Mouse (Mus musculus) kidney, embryonic 15.5 days (tissue): ENCODE results near the gene Hmga1. TPM values are rescaled to one million over a fixed set of nuclear protein-coding genes. Genes with fewer than 3 reads are reported as not detected.

ENCODE experiments used
- ATAC-seq: fragments of 200-750 bp; cut with Nextera tagmentation; replicated peaks from 2 replicates; pipeline ENCODE4 v1.8.0; 2017; ENCODE audit warnings: moderate TSS enrichment; ENCODE audit not compliant: low FRiP score
- H3K27ac ChIP-seq: fragments of 300-500 bp; sonication (generic); 2 replicates; pipeline ENCODE4 v1.5.1; 2015; ENCODE audit warnings: mild to moderate bottlenecking, inconsistent platforms
- H3K27me3 ChIP-seq: fragments of 300-500 bp; sonication (generic); 2 replicates; pipeline ENCODE4 v1.6.1; 2015; ENCODE audit warnings: inconsistent platforms
- H3K36me3 ChIP-seq: fragments of 300-500 bp; sonication (generic); 2 replicates; pipeline ENCODE4 v1.6.1; 2015; ENCODE audit warnings: inconsistent platforms
- H3K4me1 ChIP-seq: fragments of 300-500 bp; sonication (generic); 2 replicates; pipeline ENCODE4 v1.6.1; 2015; ENCODE audit warnings: inconsistent platforms
- H3K4me2 ChIP-seq: fragments of 300-500 bp; sonication (generic); 2 replicates; pipeline ENCODE4 v1.6.1; 2015; ENCODE audit warnings: moderate library complexity, mild to moderate bottlenecking, inconsistent platforms
- H3K4me3 ChIP-seq: fragments of 300-500 bp; sonication (generic); replicated peaks from 2 replicates; pipeline ENCODE4 v1.5.1; 2015; ENCODE audit warnings: mild to moderate bottlenecking, inconsistent platforms
- H3K9ac ChIP-seq: fragments of 300-500 bp; sonication (generic); 2 replicates; pipeline ENCODE4 v1.6.1; 2015; ENCODE audit warnings: mild to moderate bottlenecking, inconsistent platforms
- H3K9me3 ChIP-seq: fragments of 300-500 bp; sonication (generic); replicated peaks from 2 replicates; pipeline ENCODE4 v1.6.1; 2016; ENCODE audit warnings: inconsistent platforms
- WGBS: fragments of 180-500 bp; shearing (Covaris S2); methylation state at CpG from one replicate; pipeline ENCODE4 v1.1.7; 2015; ENCODE audit warnings: mixed read lengths; 5-methylcytosine and 5-hydroxymethylcytosine counted together
- polyA plus RNA-seq: library from polyadenylated mRNA; unstranded; fragments of >200 nt; fragmentation: Nextera tagmentation; extraction: Ambion mirVana; gene quantifications from 2 replicates; pipeline ENCODE4 v1.2.1, GENCODE M21; 2015

The Hmga1 gene
- polyA plus RNA-seq, 1 experiment from 2014 or later, result 269 TPM

GRCm38 (mm10) chr17:27513279-27513915 is 42.9 kb upstream of the Hmga1 start:
- H3K27me3 ChIP-seq, result peaks cover 98% of the 10 kb centered on the region
- peaks cover 30% of the 10 kb centered on the region for H3K4me1 ChIP-seq
- H3K27ac ChIP-seq, result no peak overlapping the region
- H3K9ac ChIP-seq, result peak overlapping the region; percentile 47
- peak; percentile 9; the same call in 1 of the 2 replicates for ATAC-seq
- peak overlapping the region; percentile 100 for H3K4me2 ChIP-seq
- H3K36me3 ChIP-seq, result no peaks in the 10 kb centered on the region
- H3K9me3 ChIP-seq, result no peaks in the 10 kb centered on the region
- WGBS, result under 1% methylated on average over 64 of the region's 66 CpGs
- H3K4me3 ChIP-seq, result peak overlapping the region; percentile 60

GRCm38 (mm10) chr17:27513916-27514762 is 42.2 kb upstream of the Hmga1 start:
- Histone ChIP-seq H3K4me2 (peak overlapping the region; percentile 100), H3K36me3 (no peaks in the 10 kb centered on the region), H3K27me3 (peaks cover 98% of the 10 kb centered on the region), H3K9me3 (no peaks in the 10 kb centered on the region), H3K4me3 (peak overlapping the region; percentile 60), H3K27ac (no peak overlapping the region), H3K4me1 (peaks cover 25% of the 10 kb centered on the region), H3K9ac (no peak overlapping the region)
- 0 out of 2 replicates have a peak, but pooled peaks have one; percentile 16 for ATAC-seq
- 30% methylated on average over 27 of the region's 27 CpGs for WGBS

GRCm38 (mm10) chr17:27518296-27518695 is 38.0 kb upstream of the Hmga1 start:
- 17% methylated on average over 9 of the region's 9 CpGs for whole genome bisulfite sequencing

GRCm38 (mm10) chr17:27518700-27519595 is 37.3 kb upstream of the Hmga1 start:
- Histone ChIP-seq H3K9ac (no peak overlapping the region), H3K4me1 (peaks cover 8% of the 10 kb centered on the region), H3K9me3 (no peaks in the 10 kb centered on the region), H3K4me3 (no peak overlapping the region), H3K36me3 (no peaks in the 10 kb centered on the region), H3K27ac (no peak overlapping the region), H3K4me2 (no peak overlapping the region), H3K27me3 (peaks cover 91% of the 10 kb centered on the region)
- WGBS, result 50% methylated on average over 15 of the region's 15 CpGs
- ATAC-seq, result no peak

More at GRCm38 (mm10) chr17:27518296-27518695, 38.0 kb upstream of the Hmga1 start:
- H3K36me3 ChIP-seq, result no peaks in the 10 kb centered on the region
- peaks cover 97% of the 10 kb centered on the region for H3K27me3 ChIP-seq
- no peak overlapping the region for H3K27ac ChIP-seq
- ATAC-seq, result no peak
- no peaks in the 10 kb centered on the region for H3K9me3 ChIP-seq
- no peak overlapping the region for H3K9ac ChIP-seq
- H3K4me3 ChIP-seq, result no peak overlapping the region
- H3K4me2 ChIP-seq, result no peak overlapping the region
- H3K4me1 ChIP-seq, result peaks cover 14% of the 10 kb centered on the region

- under 1% methylated on average over 27 of the region's 27 CpGs for WGBS
- no peaks in the 10 kb centered on the region for H3K9me3 ChIP-seq
- no peak for ATAC-seq
- peaks cover 74% of the 10 kb centered on the region for H3K27me3 ChIP-seq
- H3K4me1 ChIP-seq, result peaks cover 7% of the 10 kb centered on the region
- no peaks in the 10 kb centered on the region for H3K36me3 ChIP-seq
- H3K27ac ChIP-seq, result no peak overlapping the region
- no peak overlapping the region for H3K4me3 ChIP-seq
- no peak overlapping the region for H3K9ac ChIP-seq
- H3K4me2 ChIP-seq, result peak overlapping the region; percentile 42
Measured at GRCm38 (mm10) chr17:27520557-27520956, 35.7 kb upstream of the Hmga1 start.

GRCm38 (mm10) chr17:27521303-27521702 is 35.0 kb upstream of the Hmga1 start, which contains the start of gene Grm4:
Gene Grm4, minus strand, starts transcription at chr17:27521403.
- H3K9me3 ChIP-seq, result no peaks in the 10 kb centered on the region
- peaks cover 69% of the 10 kb centered on the region for H3K27me3 ChIP-seq
- H3K36me3 ChIP-seq, result no peaks in the 10 kb centered on the region
- ATAC-seq, result no peak
- H3K27ac ChIP-seq, result no peak within 1 kb of the TSS
- no peak within 1 kb of the TSS for H3K4me3 ChIP-seq
- WGBS, result 79% methylated on average over 5 of the region's 5 CpGs
- H3K9ac ChIP-seq, result no peak within 1 kb of the TSS
- H3K4me2 ChIP-seq, result peak within 1 kb of the TSS; percentile 42
- H3K4me1 ChIP-seq, result peaks cover 7% of the 10 kb centered on the region

- no peaks in the 10 kb centered on the region for H3K36me3 ChIP-seq
- H3K9ac ChIP-seq, result no peak overlapping the region
- H3K9me3 ChIP-seq, result no peaks in the 10 kb centered on the region
- H3K27ac ChIP-seq, result no peak overlapping the region
- H3K4me1 ChIP-seq, result peaks cover 14% of the 10 kb centered on the region
- H3K4me3 ChIP-seq, result no peak overlapping the region
- H3K27me3 ChIP-seq, result peaks cover 50% of the 10 kb centered on the region
- WGBS, result 59% methylated on average over 7 of the region's 7 CpGs
- no peak for ATAC-seq
- no peak overlapping the region for H3K4me2 ChIP-seq
Measured at GRCm38 (mm10) chr17:27523121-27523520, 33.2 kb upstream of the Hmga1 start.

- Histone ChIP-seq H3K4me2 (no peak overlapping the region), H3K9me3 (no peaks in the 10 kb centered on the region), H3K27ac (no peak overlapping the region), H3K27me3 (peaks cover 10% of the 10 kb centered on the region; the same call in 1 of the 2 replicates), H3K36me3 (no peaks in the 10 kb centered on the region), H3K4me1 (peaks cover 9% of the 10 kb centered on the region; the same call in 1 of the 2 replicates), H3K9ac (no peak overlapping the region), H3K4me3 (no peak overlapping the region)
- no peak for ATAC-seq
- 83% methylated on average over 6 of the region's 6 CpGs for WGBS
Measured at GRCm38 (mm10) chr17:27527188-27527587, 29.1 kb upstream of the Hmga1 start.

- Histone ChIP-seq H3K4me1 (peaks cover 9% of the 10 kb centered on the region; the same call in 1 of the 2 replicates), H3K4me2 (no peak overlapping the region), H3K36me3 (no peaks in the 10 kb centered on the region), H3K9ac (no peak overlapping the region), H3K9me3 (no peaks in the 10 kb centered on the region), H3K4me3 (no peak overlapping the region), H3K27ac (no peak overlapping the region), H3K27me3 (0 out of 2 replicates have a peak, but pooled peaks cover 3% of the 10 kb centered on the region)
- 38% methylated on average over 8 of the region's 8 CpGs for WGBS
- 0 out of 2 replicates have a peak, but pooled peaks have one; percentile 9 for ATAC-seq
Measured at GRCm38 (mm10) chr17:27528030-27528429, 28.3 kb upstream of the Hmga1 start.

GRCm38 (mm10) chr17:27528767-27529166 is 27.5 kb upstream of the Hmga1 start:
- H3K27ac ChIP-seq, result no peak overlapping the region
- H3K9me3 ChIP-seq, result no peaks in the 10 kb centered on the region
- H3K27me3 ChIP-seq, result no peaks in the 10 kb centered on the region
- WGBS, result 60% methylated on average over 5 of the region's 5 CpGs
- no peak overlapping the region for H3K9ac ChIP-seq
- no peak overlapping the region for H3K4me3 ChIP-seq
- no peak for ATAC-seq
- H3K4me2 ChIP-seq, result no peak overlapping the region
- peaks cover 9% of the 10 kb centered on the region; the same call in 1 of the 2 replicates for H3K4me1 ChIP-seq
- H3K36me3 ChIP-seq, result no peaks in the 10 kb centered on the region

GRCm38 (mm10) chr17:27532095-27532494 is 24.2 kb upstream of the Hmga1 start:
- no peaks in the 10 kb centered on the region for H3K9me3 ChIP-seq
- H3K4me3 ChIP-seq, result no peak overlapping the region
- H3K27ac ChIP-seq, result no peak overlapping the region
- no peaks in the 10 kb centered on the region for H3K27me3 ChIP-seq
- no peak for ATAC-seq
- H3K9ac ChIP-seq, result no peak overlapping the region
- H3K4me2 ChIP-seq, result no peak overlapping the region
- H3K36me3 ChIP-seq, result no peaks in the 10 kb centered on the region
- WGBS, result 90% methylated on average over 8 of the region's 8 CpGs
- H3K4me1 ChIP-seq, result peaks cover 12% of the 10 kb centered on the region
